Mouse (Mus musculus): ENCODE measurements at regions not wholly inside any gene's neighbourhood (a gene's known extent, or its start where the extent isn't known, plus 50 kb on each side); places are given as distances from the start of the nearest gene placed in this dataset.

GRCm38 (mm10) chr10:111693762-111694161, 187.7 kb downstream of the Phlda1 start:
- TF ChIP-seq ZMIZ1 (IDR thresholded peaks at IDR 0.05; ENCODE audit: low read depth, low read length) (no peak), POLR2A (IDR thresholded peaks at IDR 0.05; ENCODE audit: low read depth, low read length) (no peak), SMC3 (IDR thresholded peaks at IDR 0.05; ENCODE audit: low read depth, low read length) (no peak), CTCF (conservative IDR thresholded peaks at IDR 0.05 in 1 of 2, IDR thresholded peaks at IDR 0.05 in 1 of 2; ENCODE audit: low read depth in 2 of 2, low read length in 2 of 2) (no peak), MAX (IDR thresholded peaks at IDR 0.05; ENCODE audit: low read length) (no peak), TCF12 (IDR thresholded peaks at IDR 0.05; ENCODE audit: low read depth, low read length) (no peak), POLR2AphosphoS2 (IDR thresholded peaks at IDR 0.05; ENCODE audit: low read depth, low read length) (no peak), MYC (IDR thresholded peaks at IDR 0.05; ENCODE audit: low read depth, low read length) (no peak), TBP (conservative IDR thresholded peaks at IDR 0.05; ENCODE audit: low read depth, low read length) (no peak)
